Mouse (Mus musculus) ES-Bruce4 (cell line): Measurements from ENCODE around the gene Trim17.

Experiments used
- CTCF ChIP-seq: IDR thresholded peaks from one replicate; pipeline ENCODE4 v1.8.1; 2011; ENCODE audit warnings: low read depth, low read length
- EP300 ChIP-seq: IDR thresholded peaks from 2 replicates; pipeline ENCODE4 v1.6.1; 2011; ENCODE audit warnings: low read depth, low read length; ENCODE audit not compliant: insufficient read depth

GRCm38 (mm10) chr11:58926651-58927050 is 27.8 kb upstream of the Trim17 start:
- no peak for TF ChIP-seq CTCF
- no peak for TF ChIP-seq EP300
